Mouse (Mus musculus): ENCODE results near the gene Cul3.

- TF ChIP-seq GATA1 (IDR thresholded peaks at IDR 0.05; ENCODE audit: low read length) (no peak), TAL1 (IDR thresholded peaks at IDR 0.05; ENCODE audit: low read length) (no peak)
Observed at GRCm38 (mm10) chr1:80362400-80362799, 22.1 kb upstream of the Cul3 start.
